Mouse (Mus musculus) hematopoietic stem cell, adult 5-6 weeks (primary cell): ENCODE results near the gene Dynlrb1. TPM values are rescaled to one million over a fixed set of nuclear protein-coding genes. Genes with fewer than 3 reads are reported as not detected.

Experiments
- ATAC-seq, 2 experiments: fragments of 125-278 bp in 1 of 2; replicated peaks in 1 of 2; 2 replicates each; pipeline ENCODE4 v1.8.0; 2016 to 2017; ENCODE audit warnings: inconsistent platforms in 2 of 2, mild to moderate bottlenecking in 2 of 2, moderate number of reproducible peaks in 2 of 2, low read depth in 1 of 2, moderate TSS enrichment in 1 of 2; ENCODE audit not compliant: low FRiP score in 2 of 2, poor library complexity in 2 of 2, severe bottlenecking in 2 of 2, insufficient read depth in 1 of 2, low TSS enrichment in 1 of 2
- total RNA-seq: library from RNA; stranded (forward); fragments of 172-1452, 232-1000 nt; gene quantifications from 2 replicates; pipeline ENCODE4 v1.2.3, GENCODE M21; 2017

Gene Dynlrb1
- 237 and 279 TPM in 2 replicates for total RNA-seq

DNA sequence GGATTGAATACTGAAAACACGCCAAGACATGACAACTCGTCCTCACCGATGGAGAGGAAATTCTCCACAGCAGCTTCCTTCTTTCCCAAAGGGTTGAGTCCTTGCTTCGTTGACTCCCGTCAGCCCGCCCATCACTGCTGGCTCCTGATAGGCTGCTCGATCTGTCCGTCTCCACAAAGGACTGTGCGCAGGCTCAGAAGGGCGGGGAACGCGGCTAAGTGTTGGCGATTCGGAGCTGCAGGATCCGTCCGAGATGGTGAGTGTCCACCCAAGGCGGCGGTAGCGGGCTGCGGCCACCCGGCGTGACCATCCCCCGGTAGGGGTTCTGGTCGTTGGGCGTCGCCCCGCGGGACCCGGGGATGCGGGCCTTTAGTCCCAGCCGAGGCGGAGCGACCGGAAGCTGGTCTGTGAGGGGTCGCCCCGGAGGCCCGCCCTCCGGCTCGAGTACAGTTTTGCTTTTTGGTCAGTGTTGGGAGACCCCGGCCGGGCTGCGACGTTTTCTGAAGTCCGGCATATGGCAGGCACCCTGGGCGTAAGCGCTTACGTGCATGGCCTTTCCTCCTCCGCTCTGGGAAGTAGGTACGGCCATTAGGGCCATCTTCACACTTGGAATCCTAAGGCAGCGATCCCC is at the start of gene Dynlrb1:
Gene Dynlrb1, plus strand, starts transcription at position 172 of the 631 bp plus-strand sequence.
- peak; percentile 96 to 98 for ATAC-seq

DNA sequence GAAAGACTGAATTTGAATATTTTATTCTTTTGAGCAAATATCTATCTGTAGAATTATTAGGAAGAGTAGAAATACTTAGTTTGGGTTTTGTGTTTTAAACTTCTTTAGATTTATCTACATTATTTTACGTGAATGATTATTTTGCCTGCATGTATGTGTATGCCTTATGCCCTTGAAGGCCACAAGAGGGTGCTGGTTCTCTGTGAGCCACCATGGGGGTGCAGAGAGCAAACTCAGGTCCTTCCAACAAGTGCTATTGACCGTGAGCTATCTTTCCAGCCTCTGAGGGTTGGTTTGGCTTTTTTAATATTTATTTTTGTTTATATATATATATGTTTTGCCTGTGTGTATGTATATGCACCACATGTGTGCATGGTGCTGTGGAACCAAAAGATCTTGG is 28.9 kb upstream of the Dynlrb1 start:
- peak; percentile 48 to 59; a peak in 2 of 4 replicates for ATAC-seq

DNA sequence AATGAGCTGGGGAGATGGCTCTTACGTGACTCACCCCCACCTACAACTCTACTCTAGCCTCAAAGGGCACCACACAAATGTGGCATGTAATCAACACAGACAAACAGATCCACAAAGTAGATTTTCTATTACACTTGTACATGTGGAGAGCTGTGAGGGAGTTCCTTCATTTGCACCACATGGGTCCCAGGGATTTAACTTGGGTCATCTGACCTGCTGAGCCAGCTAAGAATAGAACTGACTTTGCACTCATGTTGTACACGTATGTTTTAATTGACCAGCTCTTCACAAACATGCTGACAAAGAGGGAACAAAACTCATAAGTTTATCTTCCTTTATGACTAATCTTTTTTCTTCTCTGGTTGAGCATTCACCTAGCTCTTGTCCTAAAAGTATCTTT is 13.2 kb upstream of the Dynlrb1 start:
- ATAC-seq: no peak

DNA sequence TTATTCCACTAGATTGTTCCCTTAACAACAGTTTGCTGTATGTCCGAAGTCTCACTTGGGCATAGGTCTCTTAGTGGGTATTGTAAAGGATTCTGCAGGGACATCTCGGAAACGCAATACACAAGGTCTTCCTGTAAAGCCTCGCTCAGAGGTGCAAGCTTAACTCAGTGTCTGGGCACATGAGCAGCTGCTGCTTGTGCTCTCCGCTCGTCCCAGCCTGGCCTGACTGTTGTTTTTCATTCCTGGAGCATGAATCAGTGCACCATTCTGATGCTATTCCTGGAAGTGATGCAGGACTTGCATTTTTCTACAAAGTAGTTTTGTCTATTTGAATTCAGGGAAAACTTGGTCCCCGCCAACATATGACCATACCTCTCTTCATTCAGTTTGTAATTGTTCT is 11.6 kb upstream of the Dynlrb1 start:
- no peak for ATAC-seq

DNA sequence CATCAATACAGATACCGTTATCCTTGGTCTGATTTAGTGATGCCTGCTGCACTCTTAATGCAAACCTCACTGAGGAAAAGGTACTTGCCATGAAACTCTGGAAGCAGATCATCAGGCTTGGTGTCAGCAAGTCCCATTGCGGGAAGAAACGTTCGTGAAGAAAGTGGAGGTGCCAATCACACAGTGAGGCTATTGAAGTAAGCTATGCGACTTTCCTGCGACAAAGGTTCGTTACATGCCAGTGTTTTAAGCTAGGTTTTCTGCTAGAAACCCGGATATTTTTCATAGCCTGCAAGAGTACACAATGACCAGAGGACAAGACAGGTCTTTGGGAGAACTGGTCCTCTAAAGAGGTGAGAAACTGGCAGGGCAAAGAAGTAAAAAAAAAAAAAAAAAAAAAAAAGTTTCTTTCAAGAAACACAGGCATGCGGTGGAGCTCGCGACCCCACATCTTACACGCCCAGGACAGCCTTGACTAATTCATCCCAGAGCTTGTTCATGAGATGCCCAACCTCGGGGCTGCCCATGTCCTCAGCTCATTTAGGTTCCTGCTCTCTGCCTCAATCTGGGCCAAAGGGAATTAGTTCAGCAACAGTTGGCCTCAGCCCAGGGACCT is 479 bp upstream of the Dynlrb1 start:
- peak; percentile 68 to 69 for ATAC-seq

DNA sequence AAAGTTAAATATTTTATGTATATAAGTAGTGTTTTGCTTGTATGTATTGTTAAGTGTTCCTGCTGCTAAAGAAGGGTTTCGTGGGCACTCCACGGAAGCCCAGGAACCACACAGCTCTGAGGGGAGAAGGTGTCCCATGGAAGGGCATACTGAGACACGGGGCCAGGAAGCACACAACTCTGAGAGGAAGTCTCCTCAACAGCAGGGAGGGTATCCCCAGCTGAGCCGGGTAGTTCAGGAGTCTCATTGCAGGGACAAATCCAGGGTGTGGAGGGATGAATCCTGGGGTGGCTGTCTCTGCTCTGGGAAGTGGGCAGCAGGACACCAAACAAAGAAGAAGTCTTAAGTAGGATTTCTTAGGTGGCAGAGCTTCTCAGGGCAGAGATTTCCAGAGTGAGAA is 943 bp downstream of the Dynlrb1 start:
- no peak for ATAC-seq

DNA sequence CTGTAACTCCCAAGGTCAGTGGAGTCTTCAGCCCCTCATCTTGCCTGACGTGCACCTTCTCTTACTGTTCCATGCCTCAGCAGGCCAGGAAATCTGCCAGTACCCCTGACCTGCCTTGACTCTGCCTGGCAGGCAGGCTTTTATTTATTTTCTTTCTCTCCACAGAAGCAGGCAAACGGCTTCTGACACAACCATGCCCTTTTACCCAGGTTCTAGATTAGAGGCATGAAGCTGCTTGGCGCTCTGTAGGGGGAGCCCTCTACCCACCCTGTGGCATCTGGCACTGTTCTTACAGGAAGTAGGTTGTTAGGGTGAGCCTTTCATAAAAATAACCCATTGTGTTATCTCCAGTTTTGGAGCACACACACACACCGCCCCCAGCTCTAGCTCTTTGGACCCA is 4.6 kb downstream of the Dynlrb1 start:
- no peak for ATAC-seq

DNA sequence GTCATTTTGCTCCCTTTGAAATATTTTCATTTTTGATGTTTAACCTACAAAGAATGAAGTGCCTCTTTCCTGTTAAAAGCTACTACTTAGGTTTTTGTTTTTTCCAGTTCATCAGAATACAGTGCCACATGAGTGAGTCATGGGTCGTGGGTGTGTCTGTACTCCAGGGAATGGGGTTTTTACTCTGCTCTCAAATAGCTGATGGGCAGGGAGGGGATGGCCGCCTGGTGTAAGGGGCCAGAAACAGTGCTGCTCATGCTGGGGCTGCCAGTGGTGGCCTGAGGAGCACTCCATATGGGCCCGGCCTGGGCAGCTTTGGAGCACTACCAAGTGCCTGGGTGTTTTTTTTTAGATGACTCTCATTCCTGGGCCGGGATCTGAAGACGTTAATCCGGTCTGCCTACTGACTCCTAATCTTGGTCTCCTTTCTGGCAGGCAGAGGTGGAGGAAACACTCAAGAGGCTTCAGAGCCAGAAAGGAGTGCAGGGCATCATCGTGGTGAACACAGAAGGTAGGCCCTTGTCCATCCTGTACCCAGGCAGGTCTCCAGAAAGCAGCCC is 6.0 kb downstream of the Dynlrb1 start:
- ATAC-seq: no peak

DNA sequence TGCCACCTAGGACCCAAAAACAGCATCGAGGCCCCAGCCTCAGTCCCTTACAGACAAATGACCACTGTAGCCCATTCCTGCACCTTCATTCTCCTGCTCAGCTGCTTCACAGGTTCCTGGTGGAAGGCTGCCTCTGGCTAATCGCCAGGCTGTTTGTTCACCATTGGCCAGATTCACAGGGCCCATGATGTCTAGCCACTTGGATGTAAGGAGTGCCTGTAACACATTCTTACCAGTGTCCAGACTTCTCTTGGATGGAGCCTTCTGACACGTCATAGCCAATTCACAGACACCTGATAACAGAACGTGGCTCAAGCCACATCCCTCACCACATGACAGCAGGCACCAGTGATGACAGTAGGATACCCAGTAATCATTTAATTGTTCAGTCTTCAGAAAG is 9.9 kb downstream of the Dynlrb1 start:
- ATAC-seq: no peak

DNA sequence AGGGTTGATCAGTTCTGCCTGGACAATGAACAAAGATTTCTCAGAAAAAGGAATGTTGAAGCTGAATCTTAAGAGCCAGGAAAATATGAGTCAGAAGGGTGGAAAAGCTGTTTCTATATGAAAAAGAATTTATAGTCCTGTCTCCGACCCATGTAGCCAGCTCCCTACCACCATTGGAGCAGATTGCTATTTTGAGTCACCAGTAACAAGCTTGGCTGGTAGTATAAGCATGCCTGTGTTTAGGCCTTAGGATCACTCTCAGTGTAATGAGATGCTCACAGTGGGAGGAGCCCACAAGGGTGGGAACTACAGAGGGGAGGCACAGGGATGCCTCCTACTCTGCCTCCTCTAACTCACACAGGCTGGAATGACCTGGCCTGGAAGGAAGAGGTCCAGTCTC is 11.9 kb downstream of the Dynlrb1 start:
- ATAC-seq: no peak

DNA sequence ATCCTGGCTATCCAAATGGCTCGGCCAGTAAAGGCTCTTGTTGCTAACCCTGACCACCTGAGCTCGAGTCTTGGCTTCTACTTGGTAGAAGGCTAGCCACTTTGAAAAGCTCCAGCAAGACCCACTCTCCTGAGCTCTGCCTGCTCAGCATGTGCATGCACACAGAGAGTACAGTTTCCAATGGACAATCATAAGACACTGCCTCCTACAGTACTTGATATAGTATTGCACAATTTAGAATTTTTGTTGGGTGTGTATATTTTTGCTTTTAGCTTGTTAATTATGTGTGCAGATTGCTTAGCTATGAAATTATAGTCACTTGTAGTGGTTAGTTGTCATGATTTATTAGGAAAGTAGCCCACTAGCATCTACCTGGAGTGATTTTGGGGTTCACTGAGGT is 12.4 kb downstream of the Dynlrb1 start:
- ATAC-seq: no peak

DNA sequence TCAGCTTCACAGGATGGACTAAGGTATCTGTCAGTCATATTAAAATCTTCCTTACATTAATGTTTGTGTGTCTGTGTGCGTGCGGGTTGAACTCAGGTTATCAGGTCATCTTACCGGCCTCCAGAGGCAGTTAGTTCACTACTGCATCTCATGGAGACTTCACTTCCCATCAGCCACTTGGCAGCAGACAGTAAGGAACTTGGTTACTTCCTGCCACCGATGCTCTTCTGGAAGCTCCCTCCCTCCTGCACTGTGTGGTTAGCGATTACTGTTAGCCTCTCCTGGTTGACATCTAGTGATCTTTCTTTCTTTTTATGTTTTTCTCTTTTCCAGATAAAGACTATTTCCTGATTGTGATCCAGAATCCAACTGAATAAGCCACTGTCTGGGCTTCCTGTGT is 13.3 kb downstream of the Dynlrb1 start:
- ATAC-seq: no peak

DNA sequence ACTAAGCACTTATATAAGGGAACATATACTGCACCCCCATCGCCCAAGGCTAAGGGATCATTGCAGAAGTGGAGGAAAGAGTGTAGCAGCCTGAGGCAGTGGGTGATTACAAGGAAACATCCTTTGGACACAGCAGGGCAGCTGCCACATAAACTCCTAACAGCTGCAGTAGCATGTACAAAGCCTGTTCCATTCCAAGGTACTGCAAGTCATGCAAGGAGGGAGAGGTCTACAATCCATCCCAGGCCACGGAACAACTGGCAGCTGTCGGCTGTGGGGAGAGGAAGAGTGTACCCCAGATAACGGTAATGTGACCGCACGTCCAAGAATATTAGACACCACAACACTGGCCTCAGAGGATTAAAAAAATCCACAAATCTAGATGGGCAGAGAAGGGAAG is 29.2 kb downstream of the Dynlrb1 start:
- ATAC-seq: no peak

DNA sequence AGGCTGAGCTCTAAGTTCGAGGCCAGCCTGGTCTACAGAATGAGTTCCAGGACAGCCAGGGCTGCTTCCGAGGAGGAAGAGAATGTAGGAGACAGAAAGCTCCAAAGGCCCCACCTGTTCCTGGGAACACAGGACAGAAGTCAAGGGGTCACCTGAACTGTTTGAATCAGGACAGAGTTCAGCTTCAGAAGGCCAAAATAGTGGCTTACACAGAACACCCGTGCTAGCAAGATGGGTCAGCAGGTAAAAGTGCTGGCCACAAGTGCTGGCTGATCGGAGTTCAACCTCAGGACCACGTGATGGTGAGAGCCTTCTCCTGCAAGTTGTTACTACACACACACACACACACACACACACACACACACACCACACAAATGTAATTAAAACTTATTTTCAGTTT is 30.6 kb downstream of the Dynlrb1 start:
- no peak for ATAC-seq

DNA sequence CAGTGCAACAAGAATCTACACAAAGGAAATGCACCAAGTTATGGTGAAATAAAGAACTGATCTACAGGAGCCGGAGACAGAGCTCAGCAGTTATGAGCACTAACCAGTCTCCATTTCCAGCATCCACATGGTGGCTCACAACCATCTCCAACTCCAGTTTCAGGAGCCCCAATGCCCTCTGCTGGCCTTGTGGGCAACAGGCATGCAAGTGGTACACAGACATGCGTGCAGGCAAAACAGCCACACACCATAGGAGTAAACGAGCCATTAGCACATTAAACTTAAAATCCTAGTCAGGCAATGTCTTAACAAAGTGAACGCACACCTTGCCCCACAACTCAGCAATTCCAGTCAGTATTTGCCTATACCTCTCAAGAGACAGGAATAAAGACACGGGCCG is 35.6 kb downstream of the Dynlrb1 start:
- no peak for ATAC-seq

DNA sequence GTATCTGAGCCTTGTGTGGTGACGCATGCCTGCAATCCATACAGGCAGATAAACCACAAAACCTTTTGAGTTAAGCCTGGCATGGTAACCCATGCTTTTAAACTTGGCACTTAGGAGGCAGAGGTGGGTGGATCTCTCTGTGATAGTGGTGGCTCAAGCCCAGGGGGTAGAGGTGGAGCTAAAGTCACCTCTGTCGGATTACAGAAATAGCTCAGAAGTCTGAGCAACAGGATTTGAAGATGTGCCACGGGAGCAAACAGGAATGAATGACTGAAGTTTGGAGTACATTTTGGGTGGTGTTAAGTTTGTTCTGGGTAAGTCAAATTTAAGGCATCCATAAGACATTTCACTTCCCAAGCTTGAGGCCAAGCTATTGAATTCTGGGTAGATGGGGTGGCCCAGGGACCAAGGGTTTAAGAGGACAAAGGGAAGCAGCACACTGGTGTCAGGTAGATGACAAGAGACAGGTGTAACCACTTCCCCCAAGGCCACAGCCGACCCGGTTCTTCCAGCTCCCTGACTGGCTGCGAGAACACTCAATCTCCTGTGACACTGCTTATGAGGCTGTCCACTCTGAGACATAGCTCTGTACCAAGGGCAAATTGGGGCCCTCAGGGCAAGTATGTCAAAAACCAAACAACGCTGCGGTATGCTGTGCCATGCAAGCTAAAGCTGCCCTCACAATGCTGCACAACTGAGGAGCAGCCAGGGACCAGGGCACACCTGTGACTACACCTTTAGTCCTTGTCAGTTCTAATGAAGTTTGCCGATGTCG is 36.2 kb downstream of the Dynlrb1 start:
- no peak for ATAC-seq

DNA sequence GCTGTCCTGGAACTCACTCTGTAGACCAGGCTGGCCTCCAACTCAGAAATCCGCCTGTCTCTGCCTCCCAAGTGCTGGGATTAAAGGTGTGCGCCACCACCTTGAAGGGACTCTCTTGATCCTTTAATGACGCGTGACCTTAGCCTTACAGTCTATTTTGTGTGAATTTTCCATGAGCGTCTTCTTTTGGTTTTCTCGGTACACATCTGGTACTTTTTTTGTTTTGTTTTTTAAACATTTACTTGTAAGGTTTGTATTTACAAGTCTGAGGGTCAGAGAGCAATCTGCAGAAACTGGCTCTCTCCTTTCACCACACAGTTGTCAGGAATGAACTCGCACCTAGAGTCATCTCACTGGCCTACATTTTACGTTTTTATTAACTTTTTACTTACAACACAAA is 37.3 kb downstream of the Dynlrb1 start:
- no peak for ATAC-seq

DNA sequence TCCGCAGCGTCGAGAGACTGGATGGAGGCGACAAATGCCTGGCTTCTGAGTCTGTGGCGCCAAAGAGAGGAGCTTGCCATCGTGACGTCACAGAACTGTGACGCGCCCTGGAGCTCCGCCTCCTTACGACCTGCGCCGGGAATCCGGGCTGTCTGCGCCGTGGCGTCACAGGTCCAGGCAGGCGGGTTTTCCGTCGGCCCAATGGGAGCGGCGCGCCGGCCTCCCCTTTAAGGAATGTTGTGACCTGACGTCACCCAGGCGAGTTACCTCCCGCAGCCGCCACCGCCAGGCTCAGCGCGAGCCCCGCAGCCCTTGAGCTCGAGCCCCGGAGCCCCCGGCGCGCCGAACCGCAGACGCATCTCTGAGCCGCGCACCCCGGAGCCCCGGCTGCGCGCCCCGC is 39.9 kb downstream of the Dynlrb1 start, which contains the start of gene Map1lc3a:
Gene Map1lc3a, plus strand, starts transcription at position 103 of the 400 bp plus-strand sequence.
- peak; percentile 82 to 85 for ATAC-seq
